Mouse (Mus musculus): Measurements from ENCODE around the gene Hnrnph1. TPM values are rescaled to one million over a fixed set of nuclear protein-coding genes. Genes with fewer than 3 reads are reported as not detected.

Gene Hnrnph1
- polyA plus RNA-seq (2012; rRNA removed): 40.2 and 65.0 TPM in 2 replicates

DNA sequence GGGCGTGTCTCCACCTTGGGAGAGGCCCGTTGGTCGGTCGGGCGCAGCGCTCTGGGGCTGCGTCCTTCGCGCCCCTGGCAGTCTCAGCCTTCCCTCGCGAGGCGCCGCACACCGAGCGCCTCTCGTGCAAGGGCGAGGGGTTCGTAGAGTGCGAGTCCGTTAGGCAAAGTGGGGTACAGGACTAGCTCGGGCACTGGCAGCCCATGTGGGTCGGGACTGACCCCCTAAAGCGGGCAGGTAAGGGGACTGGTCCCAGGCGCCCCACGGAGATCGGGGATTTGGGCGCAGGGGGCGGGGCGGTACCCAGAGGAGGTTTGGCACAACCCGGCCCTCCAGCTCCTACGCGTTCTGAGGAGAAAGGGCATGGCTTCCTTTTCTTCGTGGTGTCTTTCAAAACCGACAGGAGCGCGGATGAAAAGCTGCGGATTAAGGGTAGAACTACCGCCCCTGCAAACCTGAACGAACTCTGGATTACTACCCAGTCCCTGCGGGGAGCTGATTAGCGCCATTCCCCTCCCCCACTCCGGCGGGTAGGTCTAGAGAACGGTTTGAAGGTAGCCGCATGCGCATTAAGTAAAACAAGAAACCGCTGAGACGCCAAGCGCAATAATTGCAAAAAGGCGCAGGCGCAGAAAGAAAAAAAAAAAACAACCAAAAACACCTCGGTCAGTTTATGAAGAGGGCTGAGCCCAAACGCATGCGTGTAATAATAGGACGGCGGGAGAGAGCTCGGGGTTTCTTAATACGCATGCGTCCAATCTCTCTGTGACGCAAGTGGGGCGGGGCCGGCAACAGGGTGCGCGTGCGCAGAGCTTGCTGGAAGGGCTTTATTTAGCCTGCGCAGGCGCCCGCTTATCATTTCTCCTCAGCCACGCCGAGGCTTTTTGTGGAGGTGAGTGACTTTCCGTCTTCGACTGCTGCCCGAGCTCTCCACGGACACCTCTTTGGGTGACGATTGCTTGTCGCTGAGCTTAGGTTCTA lies at the start of gene Hnrnph1:
Gene Hnrnph1 (plus strand): TSS at position 80 of the 981 bp plus-strand sequence.
- Histone ChIP-seq H3K27me3 (replicated peaks; ENCODE audit: control insufficient read depth, insufficient read depth, low read length) (no peaks in the 10 kb centered on the region), H3K4me1 (ENCODE audit: control insufficient read depth, insufficient read depth, low read length) (peaks cover 10% of the 10 kb centered on the region; the same call in 1 of the 2 replicates), H3K4me3 (ENCODE audit: insufficient read depth, low read depth, low read length) (peak within 1 kb of the TSS; percentile 85), H3K27ac (ENCODE audit: insufficient read depth, low read depth, low read length) (peak within 1 kb of the TSS; percentile 96), H3K36me3 (ENCODE audit: control insufficient read depth, insufficient read depth, low read length) (peaks cover 6% of the 10 kb centered on the region; the same call in 1 of the 2 replicates)
- peak; percentile 99 for DNase-seq
- TF ChIP-seq POLR2A (IDR thresholded peaks at IDR 0.05; ENCODE audit: low read depth, low read length): peak; percentile 99
- no peak for TF ChIP-seq CTCF (conservative IDR thresholded peaks at IDR 0.05; ENCODE audit: insufficient read depth, insufficient read length, low read depth, low read length)
- under 1% methylated on average over 76 of the region's 76 CpGs for WGBS

GRCm38 (mm10) chr11:50328075-50328625 lies 48.6 kb upstream of the Hnrnph1 start:
- no peaks in the 10 kb centered on the region for H3K27me3 ChIP-seq (replicated peaks; ENCODE audit: control insufficient read depth, insufficient read depth, low read length)
- H3K36me3 ChIP-seq (ENCODE audit: control insufficient read depth, insufficient read depth, low read length): no peaks in the 10 kb centered on the region
- TF ChIP-seq POLR2A (IDR thresholded peaks at IDR 0.05; ENCODE audit: low read depth, low read length): no peak
- no peak for TF ChIP-seq CTCF (conservative IDR thresholded peaks at IDR 0.05; ENCODE audit: insufficient read depth, insufficient read length, low read depth, low read length)
- H3K4me1 ChIP-seq (ENCODE audit: control insufficient read depth, insufficient read depth, low read length): peaks cover 6% of the 10 kb centered on the region; the same call in 1 of the 2 replicates
- DNase-seq: no peak
- no peak overlapping the region for H3K27ac ChIP-seq (ENCODE audit: insufficient read depth, low read depth, low read length)
- H3K4me3 ChIP-seq (ENCODE audit: insufficient read depth, low read depth, low read length): no peak overlapping the region
- WGBS: 62% methylated on average over 3 of the region's 3 CpGs

DNA sequence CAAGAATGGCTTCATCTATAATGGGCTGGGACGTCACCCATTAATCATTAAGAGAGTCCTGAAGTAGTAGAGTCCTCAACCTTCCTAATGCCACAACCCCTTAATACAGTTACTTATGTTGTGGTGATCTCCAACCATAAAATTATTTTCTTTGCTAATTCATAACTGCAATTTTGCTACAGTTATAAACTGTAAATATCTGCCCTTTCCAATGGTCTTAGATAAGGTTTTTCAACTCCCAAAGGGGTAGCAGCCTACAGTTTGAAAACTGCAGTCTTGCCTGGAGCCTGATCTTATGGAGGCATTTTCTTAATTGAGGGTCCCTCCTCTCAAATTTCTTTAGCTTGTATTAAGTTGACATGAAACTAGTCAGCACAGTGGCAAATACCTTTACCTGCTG lies 47.4 kb upstream of the Hnrnph1 start:
- Histone ChIP-seq H3K4me3 (ENCODE audit: insufficient read depth, low read depth, low read length) (no peak overlapping the region), H3K27ac (ENCODE audit: insufficient read depth, low read depth, low read length) (no peak overlapping the region), H3K27me3 (replicated peaks; ENCODE audit: control insufficient read depth, insufficient read depth, low read length) (no peaks in the 10 kb centered on the region), H3K36me3 (ENCODE audit: control insufficient read depth, insufficient read depth, low read length) (no peaks in the 10 kb centered on the region), H3K4me1 (ENCODE audit: control insufficient read depth, insufficient read depth, low read length) (peaks cover 2% of the 10 kb centered on the region; the same call in 1 of the 2 replicates)
- DNase-seq: no peak
- WGBS: 95% methylated on average over 1 of the region's 1 CpGs
- TF ChIP-seq CTCF (conservative IDR thresholded peaks at IDR 0.05; ENCODE audit: insufficient read depth, insufficient read length, low read depth, low read length) (no peak), POLR2A (IDR thresholded peaks at IDR 0.05; ENCODE audit: low read depth, low read length) (no peak)

- no peaks in the 10 kb centered on the region; the same call in 1 of the 2 replicates for H3K4me1 ChIP-seq (ENCODE audit: control insufficient read depth, insufficient read depth, low read length)
- no peaks in the 10 kb centered on the region for H3K27me3 ChIP-seq (replicated peaks; ENCODE audit: control insufficient read depth, insufficient read depth, low read length)
- no peaks in the 10 kb centered on the region for H3K36me3 ChIP-seq (ENCODE audit: control insufficient read depth, insufficient read depth, low read length)
- no peak overlapping the region for H3K4me3 ChIP-seq (ENCODE audit: insufficient read depth, low read depth, low read length)
- 92% methylated on average over 3 of the region's 3 CpGs for WGBS
- no peak for TF ChIP-seq CTCF (conservative IDR thresholded peaks at IDR 0.05; ENCODE audit: insufficient read depth, insufficient read length, low read depth, low read length)
- TF ChIP-seq POLR2A (IDR thresholded peaks at IDR 0.05; ENCODE audit: low read depth, low read length): no peak
- DNase-seq: no peak
- H3K27ac ChIP-seq (ENCODE audit: insufficient read depth, low read depth, low read length): no peak overlapping the region
Measured at GRCm38 (mm10) chr11:50333181-50333580, 43.6 kb upstream of the Hnrnph1 start.

- H3K27me3 ChIP-seq (replicated peaks; ENCODE audit: control insufficient read depth, insufficient read depth, low read length): no peaks in the 10 kb centered on the region
- H3K27ac ChIP-seq (ENCODE audit: insufficient read depth, low read depth, low read length): no peak overlapping the region
- 34% methylated on average over 1 of the region's 1 CpGs for WGBS
- H3K4me1 ChIP-seq (ENCODE audit: control insufficient read depth, insufficient read depth, low read length): no peaks in the 10 kb centered on the region; the same call in 1 of the 2 replicates
- no peaks in the 10 kb centered on the region for H3K36me3 ChIP-seq (ENCODE audit: control insufficient read depth, insufficient read depth, low read length)
- TF ChIP-seq CTCF (conservative IDR thresholded peaks at IDR 0.05; ENCODE audit: insufficient read depth, insufficient read length, low read depth, low read length): no peak
- no peak for TF ChIP-seq POLR2A (IDR thresholded peaks at IDR 0.05; ENCODE audit: low read depth, low read length)
- H3K4me3 ChIP-seq (ENCODE audit: insufficient read depth, low read depth, low read length): no peak overlapping the region
- peak; percentile 32 for DNase-seq
Measured at GRCm38 (mm10) chr11:50336126-50336525, 40.7 kb upstream of the Hnrnph1 start.

DNA sequence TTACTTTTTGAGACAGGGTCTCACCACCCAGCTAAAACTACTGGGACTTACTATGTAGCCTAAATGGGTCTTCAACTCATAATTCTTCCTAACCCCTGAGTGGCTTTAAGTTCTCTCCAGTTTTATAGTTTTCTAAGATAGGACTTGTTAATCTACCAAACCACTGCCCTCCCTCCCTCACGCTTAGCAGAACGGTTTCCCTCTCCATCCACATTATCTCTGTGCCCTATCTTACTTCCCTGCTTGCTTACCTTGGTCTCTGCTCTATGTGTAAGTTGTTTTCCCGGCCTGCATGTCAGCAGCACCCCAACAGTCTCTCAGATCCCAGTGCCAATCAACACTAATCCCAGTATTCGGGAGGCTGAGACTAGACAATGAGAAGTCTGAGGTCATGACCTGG lies 39.9 kb upstream of the Hnrnph1 start:
- H3K27ac ChIP-seq (ENCODE audit: insufficient read depth, low read depth, low read length): no peak overlapping the region
- no peak for DNase-seq
- H3K27me3 ChIP-seq (replicated peaks; ENCODE audit: control insufficient read depth, insufficient read depth, low read length): no peaks in the 10 kb centered on the region
- TF ChIP-seq CTCF (conservative IDR thresholded peaks at IDR 0.05; ENCODE audit: insufficient read depth, insufficient read length, low read depth, low read length) (no peak), POLR2A (IDR thresholded peaks at IDR 0.05; ENCODE audit: low read depth, low read length) (no peak)
- H3K4me1 ChIP-seq (ENCODE audit: control insufficient read depth, insufficient read depth, low read length): no peaks in the 10 kb centered on the region; the same call in 1 of the 2 replicates
- H3K4me3 ChIP-seq (ENCODE audit: insufficient read depth, low read depth, low read length): no peak overlapping the region
- 74% methylated on average over 4 of the region's 4 CpGs for WGBS
- H3K36me3 ChIP-seq (ENCODE audit: control insufficient read depth, insufficient read depth, low read length): no peaks in the 10 kb centered on the region

DNA sequence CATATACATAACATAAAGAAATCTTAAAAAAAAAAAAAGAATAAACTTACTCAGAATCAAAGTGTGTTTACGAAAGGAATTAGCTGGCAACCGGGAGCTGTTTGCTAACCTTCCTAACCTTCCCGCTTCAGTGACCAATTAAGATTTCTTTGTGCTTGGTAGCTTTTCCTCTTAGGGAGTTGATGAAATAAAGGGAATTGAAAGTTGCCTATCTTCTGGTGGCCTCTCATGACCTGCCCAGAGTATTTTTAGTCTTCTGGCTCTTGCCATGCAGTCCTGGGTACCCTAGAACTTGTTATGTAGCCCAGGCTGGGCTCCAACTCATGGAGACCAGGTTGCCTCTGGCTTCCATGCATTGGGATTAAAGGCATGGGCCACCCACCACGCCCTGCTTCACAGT lies 31.3 kb upstream of the Hnrnph1 start:
- TF ChIP-seq POLR2A (IDR thresholded peaks at IDR 0.05; ENCODE audit: low read depth, low read length) (no peak), CTCF (conservative IDR thresholded peaks at IDR 0.05; ENCODE audit: insufficient read depth, insufficient read length, low read depth, low read length) (no peak)
- Histone ChIP-seq H3K36me3 (ENCODE audit: control insufficient read depth, insufficient read depth, low read length) (no peaks in the 10 kb centered on the region), H3K4me1 (ENCODE audit: control insufficient read depth, insufficient read depth, low read length) (no peaks in the 10 kb centered on the region), H3K4me3 (ENCODE audit: insufficient read depth, low read depth, low read length) (no peak overlapping the region), H3K27me3 (replicated peaks; ENCODE audit: control insufficient read depth, insufficient read depth, low read length) (no peaks in the 10 kb centered on the region), H3K27ac (ENCODE audit: insufficient read depth, low read depth, low read length) (no peak overlapping the region)
- 60% methylated on average over 4 of the region's 4 CpGs for WGBS
- DNase-seq: no peak

All from kidney, adult 2 months (tissue).